Mouse (Mus musculus) left cerebral cortex, postnatal 14 days (tissue): Measurements from ENCODE around the gene Myo18b. TPM values are rescaled to one million over a fixed set of nuclear protein-coding genes. Genes with fewer than 3 reads are reported as not detected.

Experiments
- DNase-seq, 2 experiments: peaks; one replicate each; pipeline ENCODE4 v3.0.0; 2021 to 2022; ENCODE audit warnings: low spot score in 2 of 2, mixed read lengths in 1 of 2
- intact Hi-C: fragments of 180-260 bp; cut with DNase I; formaldehyde crosslinking; loops from one replicate; pipeline ENCODE4 v1.15.1; 2025
- total RNA-seq, 2 experiments: library from RNA; stranded (reverse); gene quantifications; 2 replicates each; pipeline ENCODE4 v1.2.3; 2021

Myo18b gene
- total RNA-seq, 2 experiments from 2014 or later: 2.8 to 3.0 TPM

GRCm38 (mm10) chr5:112708441-112708840 is 187.7 kb downstream of the Myo18b start:
- DNase-seq: no peak
- intact Hi-C loops: loop anchor here (10.0 kb wide), 1 partner anchor 76 kb away; no protein-coding TSS in a partner anchor

- DNase-seq: no peak
Observed at GRCm38 (mm10) chr5:112707478-112707877, 188.7 kb downstream of the Myo18b start.

GRCm38 (mm10) chr5:112700794-112701193 is 195.4 kb downstream of the Myo18b start:
- intact Hi-C loops: loop anchor here (5.0 to 10.0 kb wide), 2 partner anchors 84 to 123 kb away; partner anchors contain the start of gene Sez6l
- DNase-seq: peak in 1 of 2 experiments; percentile 44

More at GRCm38 (mm10) chr5:112707478-112707877, 188.7 kb downstream of the Myo18b start:
- intact Hi-C loops: loop anchor here (10.0 kb wide), 1 partner anchor 77 kb away; no protein-coding TSS in a partner anchor

- DNase-seq: peak in 1 of 2 experiments; percentile 60
- intact Hi-C loops: no loop called here
Observed at GRCm38 (mm10) chr5:112696683-112697082, 199.5 kb downstream of the Myo18b start.

GRCm38 (mm10) chr5:112695254-112695711 is 200.9 kb downstream of the Myo18b start:
- DNase-seq: no peak
- intact Hi-C loops: no loop called here

- DNase-seq: peak; percentile 70 to 89
Observed at GRCm38 (mm10) chr5:112693286-112693849, 202.8 kb downstream of the Myo18b start.

GRCm38 (mm10) chr5:112687100-112687818 is 208.9 kb downstream of the Myo18b start:
- intact Hi-C loops: no loop called here
- DNase-seq: no peak

More at GRCm38 (mm10) chr5:112693286-112693849, 202.8 kb downstream of the Myo18b start:
- intact Hi-C loops: no loop called here

- intact Hi-C loops: no loop called here
Observed at GRCm38 (mm10) chr5:112686309-112687099, 209.7 kb downstream of the Myo18b start.

GRCm38 (mm10) chr5:112679251-112679650 is 216.9 kb downstream of the Myo18b start:
- DNase-seq: no peak
- intact Hi-C loops: no loop called here

More at GRCm38 (mm10) chr5:112686309-112687099, 209.7 kb downstream of the Myo18b start:
- DNase-seq: no peak

GRCm38 (mm10) chr5:112678153-112678552 is 218.0 kb downstream of the Myo18b start:
- intact Hi-C loops: no loop called here
- no peak for DNase-seq

GRCm38 (mm10) chr5:112674806-112675205 is 221.4 kb downstream of the Myo18b start:
- intact Hi-C loops: no loop called here
- DNase-seq: no peak

GRCm38 (mm10) chr5:112672457-112672856 is 223.7 kb downstream of the Myo18b start:
- intact Hi-C loops: no loop called here
- DNase-seq: no peak

GRCm38 (mm10) chr5:112671961-112672360 is 224.2 kb downstream of the Myo18b start:
- intact Hi-C loops: no loop called here
- no peak for DNase-seq

GRCm38 (mm10) chr5:112667153-112667552 is 229.0 kb downstream of the Myo18b start:
- peak in 1 of 2 experiments; percentile 45 for DNase-seq
- intact Hi-C loops: no loop called here

GRCm38 (mm10) chr5:112665661-112666060 is 230.5 kb downstream of the Myo18b start:
- intact Hi-C loops: no loop called here
- DNase-seq: peak; percentile 49 to 65

GRCm38 (mm10) chr5:112663701-112664100 is 232.5 kb downstream of the Myo18b start:
- no peak for DNase-seq
- intact Hi-C loops: no loop called here

- peak in 1 of 2 experiments; percentile 49 for DNase-seq
- intact Hi-C loops: no loop called here
Observed at GRCm38 (mm10) chr5:112660924-112661431, 235.2 kb downstream of the Myo18b start.

GRCm38 (mm10) chr5:112659295-112659694 is 236.9 kb downstream of the Myo18b start:
- no peak for DNase-seq
- intact Hi-C loops: no loop called here

GRCm38 (mm10) chr5:112656811-112657210 is 239.4 kb downstream of the Myo18b start:
- DNase-seq: no peak
- intact Hi-C loops: no loop called here
